Mouse (Mus musculus): Measurements from ENCODE around the gene Rif1.

The Rif1 gene

GRCm38 (mm10) chr2:52072491-52073140, at the start of gene Rif1:
TSS of gene Rif1 (plus strand) at chr2:52072832.
- peak; percentile 90 to 93 for DNase-seq

- DNase-seq: no peak
Observed at GRCm38 (mm10) chr2:52027061-52027460, 45.6 kb upstream of the Rif1 start.

GRCm38 (mm10) chr2:52029426-52029825, 43.2 kb upstream of the Rif1 start:
- DNase-seq: no peak

- no peak for DNase-seq
Observed at GRCm38 (mm10) chr2:52031491-52031890, 41.1 kb upstream of the Rif1 start.

GRCm38 (mm10) chr2:52034601-52035000, 38.0 kb upstream of the Rif1 start:
- DNase-seq: no peak

- DNase-seq: no peak
Observed at GRCm38 (mm10) chr2:52035144-52035543, 37.5 kb upstream of the Rif1 start.

- no peak for DNase-seq
Observed at GRCm38 (mm10) chr2:52036929-52037595, 35.6 kb upstream of the Rif1 start.

GRCm38 (mm10) chr2:52037882-52038281, 34.8 kb upstream of the Rif1 start, which contains the start of gene Tnfaip6:
TSS of gene Tnfaip6 (plus strand) at chr2:52038009.
- peak; percentile 9 to 24 for DNase-seq

- no peak for DNase-seq
Observed at GRCm38 (mm10) chr2:52038558-52038957, 34.1 kb upstream of the Rif1 start.

- no peak for DNase-seq
Observed at GRCm38 (mm10) chr2:52039083-52039801, 33.4 kb upstream of the Rif1 start.

- no peak for DNase-seq
Observed at GRCm38 (mm10) chr2:52042132-52042531, 30.5 kb upstream of the Rif1 start.

GRCm38 (mm10) chr2:52042714-52043113, 29.9 kb upstream of the Rif1 start:
- DNase-seq: peak; percentile 4 to 14

GRCm38 (mm10) chr2:52043485-52043884, 29.1 kb upstream of the Rif1 start:
- no peak for DNase-seq

- no peak for DNase-seq
Observed at GRCm38 (mm10) chr2:52046032-52046431, 26.6 kb upstream of the Rif1 start.

- no peak for DNase-seq
Observed at GRCm38 (mm10) chr2:52050823-52051222, 21.8 kb upstream of the Rif1 start.

GRCm38 (mm10) chr2:52052335-52052734, 20.3 kb upstream of the Rif1 start:
- no peak for DNase-seq

GRCm38 (mm10) chr2:52053502-52053901, 19.1 kb upstream of the Rif1 start:
- DNase-seq: no peak

- DNase-seq: no peak
Observed at GRCm38 (mm10) chr2:52055616-52056015, 17.0 kb upstream of the Rif1 start.

- DNase-seq: no peak
Observed at GRCm38 (mm10) chr2:52057099-52057498, 15.5 kb upstream of the Rif1 start.

GRCm38 (mm10) chr2:52057681-52058080, 15.0 kb upstream of the Rif1 start:
- no peak for DNase-seq

GRCm38 (mm10) chr2:52068641-52069040, 4.0 kb upstream of the Rif1 start:
- DNase-seq: peak; percentile 45 to 50

- DNase-seq: no peak
Observed at GRCm38 (mm10) chr2:52070816-52071215, 1.8 kb upstream of the Rif1 start.

- no peak for DNase-seq
Observed at GRCm38 (mm10) chr2:52071241-52071991, 1.2 kb upstream of the Rif1 start.
